Mouse (Mus musculus) forebrain, embryonic 11.5 days (tissue): ENCODE measurements around the gene Armc3. TPM values are rescaled to one million over a fixed set of nuclear protein-coding genes. Genes with fewer than 3 reads are reported as not detected.

Experiments
- ATAC-seq: fragments of 200-750 bp; cut with Nextera tagmentation; replicated peaks from 2 replicates; pipeline ENCODE4 v1.8.0; 2017; ENCODE audit warnings: moderate TSS enrichment; ENCODE audit not compliant: low FRiP score
- DNase-seq: peaks from one replicate; pipeline ENCODE4 v3.0.0-alpha.2; 2017; ENCODE audit warnings: low spot score
- H3K27ac ChIP-seq: fragments of 300-500 bp; sonication (generic); 2 replicates; pipeline ENCODE4 v1.5.1; 2014; ENCODE audit warnings: low read depth, low read length
- H3K27me3 ChIP-seq: fragments of 300-500 bp; sonication (generic); 2 replicates; pipeline ENCODE4 v1.6.1; 2014; ENCODE audit warnings: mild to moderate bottlenecking, low read length, mixed read lengths; ENCODE audit not compliant: control insufficient read depth, insufficient read depth
- H3K36me3 ChIP-seq: fragments of 300-500 bp; sonication (generic); 2 replicates; pipeline ENCODE4 v1.6.1; 2014; ENCODE audit warnings: mild to moderate bottlenecking, low read length, moderate library complexity, mixed read lengths; ENCODE audit not compliant: control insufficient read depth, insufficient read depth
- H3K4me1 ChIP-seq: fragments of 300-500 bp; sonication (generic); replicated peaks from 2 replicates; pipeline ENCODE4 v1.6.1; 2014; ENCODE audit warnings: low read length, mixed read lengths; ENCODE audit not compliant: control insufficient read depth, insufficient read depth
- H3K4me2 ChIP-seq: fragments of 300-500 bp; sonication (generic); 2 replicates; pipeline ENCODE4 v1.6.1; 2014; ENCODE audit warnings: low read depth, mild to moderate bottlenecking, low read length, moderate library complexity, mixed read lengths; ENCODE audit not compliant: severe bottlenecking
- H3K4me3 ChIP-seq: fragments of 300-500 bp; sonication (generic); 2 replicates; pipeline ENCODE4 v1.5.1; 2014; ENCODE audit warnings: low read depth, low read length
- H3K9ac ChIP-seq: fragments of 300-500 bp; sonication (generic); 2 replicates; pipeline ENCODE4 v1.6.1; 2014; ENCODE audit warnings: low read length
- H3K9me3 ChIP-seq: fragments of 300-500 bp; sonication (generic); 2 replicates; pipeline ENCODE4 v1.6.1; 2016; ENCODE audit warnings: low read length, mixed read lengths; ENCODE audit not compliant: control insufficient read depth
- WGBS: fragments of 180-500 bp; shearing (Covaris S2); extraction: QIAGEN DNeasy Blood & Tissue Kit; methylation state at CpG from one replicate; pipeline ENCODE4 v1.1.7; 2014; 5-methylcytosine and 5-hydroxymethylcytosine counted together
- polyA plus RNA-seq: library from polyadenylated mRNA; unstranded; fragments of >200 nt; fragmentation: Nextera tagmentation; extraction: Ambion mirVana; gene quantifications from 2 replicates; pipeline ENCODE4 v1.2.1, GENCODE M21; 2014

Armc3 gene
- 0.49 and 0.59 TPM in 2 replicates for polyA plus RNA-seq

- Histone ChIP-seq H3K36me3 (no peaks in the 10 kb centered on the region), H3K4me1 (0 out of 2 replicates have a peak, but pooled peaks cover 2% of the 10 kb centered on the region), H3K27ac (peak within 1 kb of the TSS; percentile 31; the same call in 1 of the 2 replicates), H3K27me3 (no peaks in the 10 kb centered on the region), H3K4me2 (peak within 1 kb of the TSS; percentile 60), H3K9ac (peak within 1 kb of the TSS; percentile 67), H3K9me3 (no peaks in the 10 kb centered on the region), H3K4me3 (peak within 1 kb of the TSS; percentile 41)
- WGBS = 13% methylated on average over 24 of the region's 24 CpGs
- peak; percentile 98 for ATAC-seq
- peak; percentile 90 for DNase-seq
Observed at GRCm38 (mm10) chr2:19198452-19199365, at the start of gene Armc3. Gene Armc3 (plus strand): TSS chr2:19199302.

GRCm38 (mm10) chr2:19152687-19153086 lies 46.4 kb upstream of the Armc3 start:
- Histone ChIP-seq H3K4me2 (no peak overlapping the region), H3K36me3 (no peaks in the 10 kb centered on the region), H3K4me3 (no peak overlapping the region), H3K27ac (no peak overlapping the region), H3K4me1 (no peaks in the 10 kb centered on the region), H3K9me3 (no peaks in the 10 kb centered on the region), H3K27me3 (no peaks in the 10 kb centered on the region), H3K9ac (no peak overlapping the region)
- DNase-seq (no peak), ATAC-seq (no peak)
- 79% methylated on average over 1 of the region's 1 CpGs for WGBS

- 78% methylated on average over 4 of the region's 4 CpGs for WGBS
- DNase-seq (no peak), ATAC-seq (no peak)
Observed at GRCm38 (mm10) chr2:19156176-19156575, 42.9 kb upstream of the Armc3 start.

GRCm38 (mm10) chr2:19159539-19159938 lies 39.6 kb upstream of the Armc3 start:
- H3K4me2 ChIP-seq = no peak overlapping the region
- H3K36me3 ChIP-seq = no peaks in the 10 kb centered on the region
- 83% methylated on average over 5 of the region's 5 CpGs for WGBS
- H3K4me1 ChIP-seq = no peaks in the 10 kb centered on the region
- H3K4me3 ChIP-seq = no peak overlapping the region
- no peak overlapping the region for H3K9ac ChIP-seq
- no peaks in the 10 kb centered on the region for H3K27me3 ChIP-seq
- no peak overlapping the region for H3K27ac ChIP-seq
- H3K9me3 ChIP-seq = no peaks in the 10 kb centered on the region
- ATAC-seq = no peak
- DNase-seq = no peak

More at GRCm38 (mm10) chr2:19156176-19156575, 42.9 kb upstream of the Armc3 start:
- Histone ChIP-seq H3K9ac (no peak overlapping the region), H3K36me3 (no peaks in the 10 kb centered on the region), H3K4me1 (no peaks in the 10 kb centered on the region), H3K4me3 (no peak overlapping the region), H3K4me2 (no peak overlapping the region), H3K27me3 (no peaks in the 10 kb centered on the region), H3K27ac (no peak overlapping the region), H3K9me3 (no peaks in the 10 kb centered on the region)

GRCm38 (mm10) chr2:19160368-19161114 lies 38.6 kb upstream of the Armc3 start:
- H3K27ac ChIP-seq = no peak overlapping the region
- H3K9ac ChIP-seq = no peak overlapping the region
- H3K4me2 ChIP-seq = no peak overlapping the region
- no peak overlapping the region for H3K4me3 ChIP-seq
- no peaks in the 10 kb centered on the region for H3K4me1 ChIP-seq
- H3K9me3 ChIP-seq = no peaks in the 10 kb centered on the region
- DNase-seq (no peak), ATAC-seq (no peak)
- 20% methylated on average over 8 of the region's 8 CpGs for WGBS
- no peaks in the 10 kb centered on the region for H3K36me3 ChIP-seq
- H3K27me3 ChIP-seq = no peaks in the 10 kb centered on the region

- Histone ChIP-seq H3K4me2 (no peak overlapping the region), H3K27ac (no peak overlapping the region), H3K9me3 (no peaks in the 10 kb centered on the region), H3K4me3 (no peak overlapping the region), H3K36me3 (no peaks in the 10 kb centered on the region), H3K4me1 (no peaks in the 10 kb centered on the region), H3K27me3 (no peaks in the 10 kb centered on the region), H3K9ac (no peak overlapping the region)
- WGBS = 92% methylated on average over 1 of the region's 1 CpGs
- DNase-seq = no peak
- no peak for ATAC-seq
Observed at GRCm38 (mm10) chr2:19164234-19164633, 34.9 kb upstream of the Armc3 start.

GRCm38 (mm10) chr2:19176827-19177236 lies 22.3 kb upstream of the Armc3 start:
- Histone ChIP-seq H3K4me1 (no peaks in the 10 kb centered on the region), H3K9ac (no peak overlapping the region), H3K4me3 (no peak overlapping the region), H3K27ac (no peak overlapping the region), H3K9me3 (no peaks in the 10 kb centered on the region), H3K36me3 (no peaks in the 10 kb centered on the region), H3K4me2 (no peak overlapping the region), H3K27me3 (no peaks in the 10 kb centered on the region)
- DNase-seq (no peak), ATAC-seq (peak; percentile 80)
- 22% methylated on average over 1 of the region's 1 CpGs for whole genome bisulfite sequencing

- DNase-seq = no peak
- Histone ChIP-seq H3K9ac (peak overlapping the region; percentile 67; the same call in 1 of the 2 replicates), H3K36me3 (no peaks in the 10 kb centered on the region), H3K4me3 (peak overlapping the region; percentile 41), H3K27ac (peak overlapping the region; percentile 31; the same call in 1 of the 2 replicates), H3K4me1 (0 out of 2 replicates have a peak, but pooled peaks cover 2% of the 10 kb centered on the region), H3K27me3 (no peaks in the 10 kb centered on the region), H3K4me2 (peak overlapping the region; percentile 60), H3K9me3 (no peaks in the 10 kb centered on the region)
- ATAC-seq = no peak
- WGBS = 28% methylated on average over 13 of the region's 13 CpGs
Observed at GRCm38 (mm10) chr2:19199366-19199853, 308 bp downstream of the Armc3 start.
